ENCODE assay signal across 1 mouse cellular context in the genomic region with DNA sequence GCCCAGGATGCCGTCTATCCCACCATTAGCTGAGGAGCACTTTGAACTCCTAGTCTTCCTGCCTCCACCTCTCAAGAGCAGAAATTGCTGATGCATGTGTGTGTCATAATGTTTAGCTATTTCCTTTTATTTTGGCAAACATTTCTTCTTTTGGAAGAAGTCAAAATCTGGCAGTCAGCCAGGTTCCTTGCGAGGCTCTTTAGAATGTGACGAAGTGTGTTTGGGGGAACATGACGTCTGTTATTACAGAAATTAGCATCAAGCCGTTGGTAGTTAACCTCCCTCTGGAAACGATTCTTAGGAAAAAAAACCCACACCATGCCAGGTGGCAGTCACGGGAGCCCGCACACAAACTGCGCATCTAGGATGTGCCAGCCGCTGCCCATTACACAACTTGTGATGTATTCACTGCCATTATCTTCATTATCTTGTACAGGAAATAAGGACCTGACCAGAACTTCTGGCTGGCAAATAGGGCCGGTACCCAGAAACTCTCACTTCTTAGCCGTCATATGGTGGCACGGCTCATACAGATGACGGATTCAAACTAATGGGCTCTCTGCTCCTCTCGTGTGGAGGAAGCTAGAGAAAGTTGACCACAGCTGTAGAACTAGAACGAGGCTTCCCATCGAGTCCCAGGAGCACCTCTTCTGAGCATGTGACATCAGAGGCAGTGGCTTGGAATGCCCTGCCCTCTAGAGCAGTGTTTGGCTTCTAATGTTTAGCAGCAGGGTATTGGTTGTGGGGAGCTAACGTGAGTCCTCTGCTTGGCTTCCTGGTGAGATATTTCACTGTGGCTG.
TF ChIP-seq lines count a peak whose summit lies in the region.

No protein-coding gene starts in this region.

TF ChIP-seq in MEL, 35 proteins besides CTCF, POLR2A, EP300 and RAD21 (continued from another document):
- no peak for TF ChIP-seq USF2 (IDR thresholded peaks at IDR 0.05; ENCODE audit: borderline replicate concordance in 1 of 2, insufficient read depth in 1 of 2, low read depth in 1 of 2, low read length in 2 of 2)
- no peak for TF ChIP-seq ZNF384 (IDR thresholded peaks at IDR 0.05; ENCODE audit: low read depth, low read length)
- TF ChIP-seq KAT2A (conservative IDR thresholded peaks at IDR 0.05; ENCODE audit: low read depth, low read length) = no peak
- TF ChIP-seq MAZ (IDR thresholded peaks at IDR 0.05; ENCODE audit: low read depth, low read length) = no peak
